Mouse (Mus musculus) heart, adult 2 months (tissue): ENCODE data around the gene Elf1. TPM values are rescaled to one million over a fixed set of nuclear protein-coding genes. Genes with fewer than 3 reads are reported as not detected.
"Not testable (repeated sequence)": the region's sequence is repeated elsewhere in the genome, so short reads cannot be mapped to it uniquely, and the experiment has no call there.

ENCODE experiments used
- DNase-seq, 2 experiments: peaks; one replicate each; pipeline ENCODE4 v3.0.0; 2021
- H3K27ac ChIP-seq: fragments of 200-600 bp; 2 replicates; pipeline ENCODE4 v1.8.1; 2022
- H3K27me3 ChIP-seq: fragments of 200-500 bp; 2 replicates; pipeline ENCODE4 v1.6.1; 2012; ENCODE audit warnings: mild to moderate bottlenecking, low read length, inconsistent platforms, mixed read lengths; ENCODE audit not compliant: control insufficient read depth, insufficient read depth
- H3K36me3 ChIP-seq: fragments of 200-500 bp; 2 replicates; pipeline ENCODE4 v1.6.1; 2012; ENCODE audit warnings: low read length, inconsistent platforms; ENCODE audit not compliant: control insufficient read depth, insufficient read depth
- H3K4me1 ChIP-seq: fragments of 200-500 bp; 2 replicates; pipeline ENCODE4 v1.6.1; 2011; ENCODE audit warnings: low read length; ENCODE audit not compliant: control insufficient read depth, insufficient read depth
- H3K4me3 ChIP-seq: fragments of 200-600 bp; 2 replicates; pipeline ENCODE4 v1.8.1; 2022
- H3K79me2 ChIP-seq: fragments of 200-500 bp; replicated peaks from 2 replicates; pipeline ENCODE4 v1.6.1; 2012; ENCODE audit warnings: mild to moderate bottlenecking, inconsistent platforms, low read length, moderate library complexity, mixed read lengths; ENCODE audit not compliant: control insufficient read depth, insufficient read depth
- H3K9ac ChIP-seq: fragments of 200-500 bp; 2 replicates; pipeline ENCODE4 v1.6.1; 2012; ENCODE audit warnings: low read depth, mild to moderate bottlenecking, control low read depth, inconsistent platforms, low read length, mixed read lengths
- CTCF ChIP-seq: fragments of 200-600 bp; IDR thresholded peaks from 2 replicates; pipeline ENCODE4 v1.8.1; 2022; ENCODE audit warnings: antibody characterized with exemption, mild to moderate bottlenecking, moderate library complexity
- EP300 ChIP-seq: fragments of 200-500 bp; IDR thresholded peaks from 2 replicates; pipeline ENCODE4 v1.6.1; 2011; ENCODE audit warnings: low read depth, low read length, control low read depth; ENCODE audit not compliant: insufficient read depth
- POLR2A ChIP-seq: fragments of 200-500 bp; IDR thresholded peaks from 2 replicates; pipeline ENCODE4 v1.6.1; 2011; ENCODE audit warnings: mild to moderate bottlenecking, low read depth, low read length, control low read depth; ENCODE audit not compliant: insufficient read depth
- WGBS: fragments of 180-500 bp; shearing (Covaris S2); methylation state at CpG from one replicate; pipeline ENCODE4 v1.1.7; 2018; 5-methylcytosine and 5-hydroxymethylcytosine counted together
- intact Hi-C: fragments of 180-260 bp; cut with DNase I; formaldehyde crosslinking; loops from one replicate; pipeline ENCODE4 v1.15.1; 2025
- polyA plus RNA-seq: library from polyadenylated mRNA; depleted of rRNA; stranded (reverse); fragments of >200 nt; gene quantifications from 2 replicates; pipeline ENCODE4 v1.2.3, GENCODE M21; 2012
- total RNA-seq, 2 experiments: library from RNA; stranded (reverse); gene quantifications; 2 replicates each; pipeline ENCODE4 v1.2.3; 2021

Gene Elf1
- total and polyA plus RNA-seq, 3 experiments = 6.6 to 13.7 (median 13.3) TPM

DNA sequence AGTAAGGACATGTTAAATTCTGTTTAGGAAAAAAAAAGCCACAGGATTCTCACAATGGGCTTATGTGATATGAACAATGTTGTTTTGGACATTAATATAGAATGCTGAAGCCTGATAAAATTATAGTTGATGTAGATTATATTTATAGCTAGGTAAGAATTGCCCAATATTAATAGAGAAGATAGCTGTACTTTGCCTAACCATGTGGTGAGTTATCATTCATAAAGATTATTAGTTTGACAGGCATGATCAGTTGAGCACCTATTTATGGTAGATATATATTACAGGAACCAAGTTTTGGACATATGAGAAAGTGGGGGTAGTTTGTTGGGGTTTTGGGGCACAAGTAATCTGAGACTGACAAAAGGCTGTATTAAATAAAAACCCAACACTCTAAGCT lies 39.6 kb downstream of the Elf1 start:
- Histone ChIP-seq H3K79me2 (peaks cover 15% of the 10 kb centered on the region), H3K9ac (no peak overlapping the region), H3K27me3 (no peaks in the 10 kb centered on the region), H3K27ac (no peak overlapping the region; the same call in 1 of the 2 replicates), H3K4me3 (no peak overlapping the region), H3K4me1 (peaks cover 21% of the 10 kb centered on the region), H3K36me3 (peaks cover 36% of the 10 kb centered on the region)
- no peak for DNase-seq
- intact Hi-C loops = no loop called here
- TF ChIP-seq POLR2A (no peak), CTCF (no peak), EP300 (no peak)

DNA sequence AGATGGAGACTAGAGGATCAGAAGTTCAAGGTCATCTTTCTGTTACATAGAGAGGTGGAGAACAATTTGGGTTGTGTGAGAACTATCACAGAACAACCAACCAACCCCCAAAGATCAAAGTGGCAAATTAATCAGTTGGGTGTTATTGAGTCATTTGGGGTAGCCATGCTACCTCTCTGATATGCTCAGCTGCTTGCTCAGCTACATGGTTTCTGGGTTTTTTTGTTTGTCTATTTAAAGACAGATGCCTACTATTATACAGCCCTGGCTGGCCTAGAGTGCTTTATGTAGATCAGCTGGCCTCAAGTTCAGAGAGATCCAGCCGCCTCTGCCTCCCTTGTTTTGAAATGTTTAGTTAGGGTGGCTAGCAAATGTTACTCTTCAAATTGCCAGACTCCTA lies 40.1 kb downstream of the Elf1 start:
- Histone ChIP-seq H3K4me1 (peaks cover 21% of the 10 kb centered on the region), H3K27me3 (no peaks in the 10 kb centered on the region), H3K27ac (peak overlapping the region; percentile 44; the same call in 1 of the 2 replicates), H3K36me3 (peaks cover 32% of the 10 kb centered on the region), H3K4me3 (no peak overlapping the region), H3K79me2 (peaks cover 15% of the 10 kb centered on the region), H3K9ac (no peak overlapping the region)
- TF ChIP-seq POLR2A = no peak
- TF ChIP-seq EP300 = no peak
- TF ChIP-seq CTCF = no peak
- intact Hi-C loops = no loop called here
- 88% methylated on average over 1 of the region's 1 CpGs for WGBS
- no peak for DNase-seq

DNA sequence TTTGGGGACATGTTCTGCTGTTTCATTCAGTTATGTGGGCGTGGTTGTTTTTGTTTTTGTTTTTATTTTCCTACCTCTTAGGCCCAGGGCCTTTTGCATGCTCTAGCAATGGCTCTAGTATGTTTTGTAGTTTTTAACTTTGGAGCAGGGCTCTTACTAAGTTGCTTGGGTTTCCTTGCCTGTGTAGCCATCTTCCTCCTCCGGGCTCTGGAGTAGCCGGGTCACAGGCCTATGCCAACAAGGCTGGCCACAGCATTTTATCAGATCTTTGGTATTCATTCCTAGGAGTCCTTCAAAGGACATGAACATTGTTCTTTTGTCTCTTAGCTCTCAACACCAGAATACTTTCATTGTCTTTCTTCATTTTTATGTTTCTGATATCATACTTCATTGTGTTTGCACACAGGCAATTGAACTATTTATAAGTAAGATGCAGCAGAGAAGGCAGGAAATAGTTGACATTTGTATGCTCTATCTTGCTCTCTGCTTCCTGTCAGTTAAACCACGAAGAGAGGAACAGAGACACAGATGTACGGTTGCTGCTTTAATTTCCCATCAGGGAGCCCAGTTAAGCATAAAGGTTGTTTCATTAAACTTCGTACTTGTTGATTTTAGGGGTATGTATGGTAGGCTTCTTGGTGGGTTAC lies 40.6 kb downstream of the Elf1 start:
- Histone ChIP-seq H3K4me3 (no peak overlapping the region), H3K27me3 (no peaks in the 10 kb centered on the region), H3K9ac (no peak overlapping the region), H3K79me2 (peaks cover 14% of the 10 kb centered on the region), H3K4me1 (peaks cover 19% of the 10 kb centered on the region), H3K27ac (peak overlapping the region; percentile 44), H3K36me3 (peaks cover 29% of the 10 kb centered on the region)
- TF ChIP-seq POLR2A (no peak), CTCF (no peak), EP300 (no peak)
- DNase-seq = no peak
- WGBS = 30% methylated on average over 6 of the region's 6 CpGs
- intact Hi-C loops = no loop called here

DNA sequence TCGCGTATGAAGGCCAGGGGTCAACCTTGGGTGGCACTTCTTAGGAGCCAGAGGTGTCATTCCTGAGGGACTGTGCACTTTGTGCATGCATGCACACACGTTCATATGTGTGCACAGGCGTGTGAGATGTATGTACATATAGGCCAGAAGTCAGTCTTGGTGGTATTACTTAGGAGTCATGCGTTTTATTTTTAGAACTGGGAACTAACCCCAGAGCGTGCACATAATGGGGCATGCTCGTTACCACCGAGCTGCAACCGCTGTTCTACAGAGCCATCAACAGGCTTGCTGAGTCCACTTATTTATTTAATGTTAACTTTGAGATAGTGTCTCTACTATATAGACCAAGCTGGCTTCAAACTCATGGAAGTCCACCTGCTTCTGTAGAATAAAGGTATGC lies 41.4 kb downstream of the Elf1 start:
- peaks cover 23% of the 10 kb centered on the region for H3K36me3 ChIP-seq
- H3K4me1 ChIP-seq = peaks cover 16% of the 10 kb centered on the region
- no peak overlapping the region for H3K4me3 ChIP-seq
- H3K9ac ChIP-seq = no peak overlapping the region
- peaks cover 10% of the 10 kb centered on the region for H3K79me2 ChIP-seq
- WGBS = 57% methylated on average over 9 of the region's 9 CpGs
- TF ChIP-seq CTCF (no peak), POLR2A (no peak), EP300 (no peak)
- DNase-seq = peak in 1 of 2 experiments; percentile 44
- H3K27me3 ChIP-seq = no peaks in the 10 kb centered on the region
- intact Hi-C loops = no loop called here
- peak overlapping the region; percentile 44 for H3K27ac ChIP-seq

DNA sequence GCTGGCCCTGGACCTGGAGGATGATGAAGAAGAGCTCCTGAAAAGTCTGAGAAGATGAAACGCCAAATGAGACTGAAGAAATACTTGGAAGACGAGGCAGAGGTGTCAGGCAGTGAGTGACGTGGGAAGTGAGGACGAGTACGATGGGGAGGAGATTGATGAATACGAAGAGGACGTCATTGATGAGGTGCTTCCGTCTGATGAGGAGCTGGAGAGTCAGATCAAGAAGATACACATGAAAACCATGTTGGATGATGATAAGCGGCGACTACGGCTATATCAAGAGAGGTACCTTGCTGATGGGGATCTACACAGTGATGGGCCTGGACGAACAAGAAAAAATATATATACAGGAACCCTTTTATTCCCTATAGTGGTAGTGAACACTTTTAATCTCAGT lies 45.1 kb downstream of the Elf1 start:
- H3K4me1 ChIP-seq = peaks cover 13% of the 10 kb centered on the region
- WGBS = 87% methylated on average over 12 of the region's 12 CpGs
- intact Hi-C loops, H3K9ac ChIP-seq, H3K27me3 ChIP-seq, H3K4me3 ChIP-seq, DNase-seq, H3K27ac ChIP-seq: not testable (repeated sequence)
- peaks cover 17% of the 10 kb centered on the region for H3K36me3 ChIP-seq
- H3K79me2 ChIP-seq = peaks cover 10% of the 10 kb centered on the region

DNA sequence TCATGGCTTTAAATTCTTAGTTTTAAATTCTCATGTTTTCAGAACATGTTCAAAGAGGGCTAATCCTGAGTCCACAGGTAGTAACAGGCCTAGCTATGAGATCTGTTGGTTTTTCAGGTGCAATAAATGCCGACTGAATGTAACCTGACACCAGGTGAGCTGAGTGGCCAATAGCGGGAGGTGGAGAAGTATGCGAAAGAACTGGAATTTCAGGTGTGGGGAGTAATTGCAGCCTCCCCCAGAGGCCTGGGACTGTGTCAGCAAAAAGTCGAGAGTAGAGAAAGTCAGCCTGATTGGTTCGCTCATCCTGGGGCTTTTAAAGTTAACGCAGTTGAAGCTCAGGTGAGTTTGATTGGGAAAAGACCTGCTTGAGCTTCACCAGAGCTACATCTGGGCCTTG lies 46.7 kb downstream of the Elf1 start:
- Histone ChIP-seq H3K36me3 (peaks cover 7% of the 10 kb centered on the region), H3K9ac (no peak overlapping the region), H3K79me2 (peaks cover 12% of the 10 kb centered on the region), H3K27ac (no peak overlapping the region), H3K4me3 (no peak overlapping the region), H3K4me1 (peaks cover 4% of the 10 kb centered on the region; the same call in 1 of the 2 replicates), H3K27me3 (no peaks in the 10 kb centered on the region)
- 82% methylated on average over 6 of the region's 6 CpGs for WGBS
- intact Hi-C loops = no loop called here
- DNase-seq = no peak
- TF ChIP-seq POLR2A = no peak
- TF ChIP-seq EP300 = no peak
- TF ChIP-seq CTCF = no peak
